Mouse (Mus musculus): Measurements from ENCODE around the gene Gm44579. TPM values are rescaled to one million over a fixed set of nuclear protein-coding genes. Genes with fewer than 3 reads are reported as not detected.
A peak's percentile ranks its signal among the peaks of the same experiment; 100 is the strongest.

The Gm44579 gene
- polyA plus RNA-seq, 1 experiment from 2014 or later = not detected

DNA sequence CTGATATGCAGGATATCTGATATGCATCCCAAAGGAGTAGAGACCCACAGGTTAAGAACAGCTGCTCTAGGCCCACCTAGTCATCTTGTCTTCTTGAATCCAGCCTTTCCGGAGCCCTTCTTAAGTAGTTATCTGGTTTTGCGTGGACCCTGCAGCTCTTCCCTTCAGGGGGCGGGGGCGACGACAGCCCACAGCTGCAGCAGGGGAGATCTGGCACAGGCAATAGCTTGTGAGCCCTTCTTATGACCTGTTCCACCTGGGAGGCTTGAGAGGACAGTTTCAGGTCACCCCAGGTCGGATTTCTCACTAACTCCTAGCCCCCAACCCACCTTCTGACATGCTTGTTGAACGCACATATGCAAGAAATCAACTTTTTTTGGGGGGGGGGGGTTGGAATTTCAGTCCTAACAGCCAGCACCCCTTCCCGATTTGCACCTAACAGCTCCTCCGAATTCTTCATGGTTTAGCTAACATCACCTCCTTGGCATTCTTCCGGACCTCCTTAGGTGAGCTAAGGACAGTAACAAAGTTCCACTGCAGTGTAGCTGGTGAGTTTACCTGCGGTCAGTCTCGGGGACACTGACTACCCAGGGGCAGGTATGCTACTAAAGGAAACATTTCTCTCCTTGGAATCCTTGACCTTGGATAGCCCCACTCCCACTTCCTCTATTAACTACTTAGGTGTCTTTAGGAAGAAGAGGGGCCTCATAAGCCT lies 38.8 kb downstream of the Gm44579 start:
- Histone ChIP-seq H3K4me3 (no peak overlapping the region), H3K4me1 (replicated peaks) (peaks cover 13% of the 10 kb centered on the region), H3K36me3 (no peaks in the 10 kb centered on the region), H3K27ac (no peak overlapping the region), H3K9me3 (no peaks in the 10 kb centered on the region), H3K27me3 (ENCODE audit: insufficient read depth, poor library complexity, severe bottlenecking) (peaks cover 28% of the 10 kb centered on the region)
- DNase-seq (ENCODE audit: low spot score) = no peak
- WGBS = 71% methylated on average over 12 of the region's 12 CpGs

DNA sequence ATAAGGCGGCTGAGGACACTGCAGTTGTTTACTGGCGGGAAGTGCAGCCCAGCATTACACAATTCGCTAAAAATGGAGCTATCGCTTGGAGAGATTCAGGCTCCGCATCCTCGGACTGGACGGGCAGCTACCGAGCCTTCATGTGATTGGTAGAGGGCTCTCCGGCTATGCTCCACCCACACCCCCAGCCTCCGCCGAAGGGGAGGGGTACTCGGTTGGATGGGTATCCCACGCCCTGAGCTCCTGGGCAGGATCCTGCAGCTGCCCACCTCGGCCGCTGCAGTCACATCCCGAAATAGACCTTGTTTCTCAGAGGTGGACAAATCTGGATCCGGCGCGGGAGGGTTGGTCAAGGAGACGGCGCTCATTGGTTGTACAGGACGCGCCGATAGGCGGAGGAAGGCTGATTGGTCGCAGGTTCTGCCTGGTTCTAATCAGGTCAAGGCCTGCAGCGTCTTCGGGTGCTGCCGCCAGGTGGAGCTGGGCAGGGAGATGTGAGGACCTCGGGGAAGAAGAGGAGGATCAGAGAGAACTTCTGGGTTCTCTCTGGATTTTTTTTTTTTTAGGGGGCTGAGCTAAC lies 39.6 kb downstream of the Gm44579 start:
- WGBS = under 1% methylated on average over 30 of the region's 30 CpGs
- Histone ChIP-seq H3K36me3 (no peaks in the 10 kb centered on the region), H3K9me3 (no peaks in the 10 kb centered on the region), H3K4me1 (replicated peaks) (peaks cover 13% of the 10 kb centered on the region), H3K4me3 (peak overlapping the region; percentile 59), H3K27me3 (ENCODE audit: insufficient read depth, poor library complexity, severe bottlenecking) (peaks cover 34% of the 10 kb centered on the region), H3K27ac (peak overlapping the region; percentile 81)
- DNase-seq (ENCODE audit: low spot score) = peak; percentile 94

DNA sequence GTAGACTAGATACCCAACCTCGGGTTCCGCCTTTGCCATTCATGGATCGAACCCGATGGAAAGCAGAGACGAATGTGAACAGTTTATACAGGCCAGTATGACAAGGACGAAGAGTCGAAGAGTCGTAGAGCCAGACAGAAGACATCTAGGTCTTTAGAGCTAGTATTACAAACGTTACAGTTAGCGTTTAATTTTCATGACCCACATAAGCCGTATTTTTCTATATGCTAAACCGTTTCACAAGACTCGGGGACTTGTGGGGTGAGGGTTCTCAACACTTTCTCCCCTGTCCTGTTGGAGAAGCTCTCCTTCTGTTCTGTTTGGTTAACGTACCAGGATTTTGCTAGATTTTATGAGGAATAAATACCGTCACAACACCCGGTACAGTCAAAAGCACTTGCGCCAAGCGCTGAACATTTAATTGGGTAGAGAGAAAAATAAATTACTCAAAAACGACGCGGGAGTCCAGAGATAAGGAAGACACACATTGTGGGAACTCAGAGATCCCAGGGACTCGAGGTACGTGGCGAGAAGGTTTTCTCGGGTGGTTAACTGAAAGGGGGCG lies 40.1 kb downstream of the Gm44579 start:
- 5% methylated on average over 26 of the region's 26 CpGs for WGBS
- no peak for DNase-seq (ENCODE audit: low spot score)
- peaks cover 13% of the 10 kb centered on the region for H3K4me1 ChIP-seq (replicated peaks)

GRCm38 (mm10) chr15:98177320-98177719 lies 43.5 kb downstream of the Gm44579 start:
- Histone ChIP-seq H3K27me3 (ENCODE audit: insufficient read depth, poor library complexity, severe bottlenecking) (peaks cover 41% of the 10 kb centered on the region), H3K4me3 (no peak overlapping the region), H3K36me3 (no peaks in the 10 kb centered on the region), H3K4me1 (replicated peaks) (peaks cover 13% of the 10 kb centered on the region), H3K27ac (no peak overlapping the region), H3K9me3 (no peaks in the 10 kb centered on the region)
- WGBS = 75% methylated on average over 3 of the region's 3 CpGs
- no peak for DNase-seq (ENCODE audit: low spot score)

More for the DNA sequence above, 40.1 kb downstream of the Gm44579 start:
- no peaks in the 10 kb centered on the region for H3K36me3 ChIP-seq
- peak overlapping the region; percentile 59 for H3K4me3 ChIP-seq
- H3K27me3 ChIP-seq (ENCODE audit: insufficient read depth, poor library complexity, severe bottlenecking) = peaks cover 34% of the 10 kb centered on the region
- peak overlapping the region; percentile 81 for H3K27ac ChIP-seq
- no peaks in the 10 kb centered on the region for H3K9me3 ChIP-seq

DNA sequence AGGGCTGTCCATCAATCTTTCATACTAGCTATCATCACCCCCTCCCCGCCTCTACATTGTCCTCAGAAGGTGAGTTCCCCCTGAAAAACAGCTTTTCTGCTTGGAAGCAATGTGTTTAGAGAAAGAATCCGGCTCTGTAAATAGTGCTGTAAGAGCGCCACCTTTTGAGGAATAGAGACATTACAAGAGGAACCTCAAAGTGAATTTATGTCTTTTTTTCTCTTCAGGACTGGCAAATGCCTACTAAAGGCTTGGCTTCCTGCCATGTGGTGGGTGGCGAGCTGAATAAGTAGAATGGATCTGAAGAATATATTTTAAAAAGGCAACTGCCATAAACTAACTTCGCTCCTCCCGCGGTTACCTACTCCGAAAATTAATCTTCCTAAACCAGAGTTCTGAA lies 47.0 kb downstream of the Gm44579 start:
- Histone ChIP-seq H3K27ac (no peak overlapping the region), H3K4me1 (replicated peaks) (peaks cover 23% of the 10 kb centered on the region), H3K9me3 (no peaks in the 10 kb centered on the region), H3K4me3 (no peak overlapping the region), H3K27me3 (ENCODE audit: insufficient read depth, poor library complexity, severe bottlenecking) (peaks cover 61% of the 10 kb centered on the region), H3K36me3 (no peaks in the 10 kb centered on the region)
- 41% methylated on average over 8 of the region's 8 CpGs for WGBS
- no peak for DNase-seq (ENCODE audit: low spot score)

GRCm38 (mm10) chr15:98172113-98172512 lies 48.7 kb downstream of the Gm44579 start:
- Histone ChIP-seq H3K9me3 (no peaks in the 10 kb centered on the region), H3K4me3 (no peak overlapping the region), H3K27me3 (ENCODE audit: insufficient read depth, poor library complexity, severe bottlenecking) (peaks cover 64% of the 10 kb centered on the region), H3K36me3 (no peaks in the 10 kb centered on the region), H3K4me1 (replicated peaks) (peaks cover 40% of the 10 kb centered on the region), H3K27ac (no peak overlapping the region)
- WGBS = 71% methylated on average over 5 of the region's 5 CpGs
- no peak for DNase-seq (ENCODE audit: low spot score)

DNA sequence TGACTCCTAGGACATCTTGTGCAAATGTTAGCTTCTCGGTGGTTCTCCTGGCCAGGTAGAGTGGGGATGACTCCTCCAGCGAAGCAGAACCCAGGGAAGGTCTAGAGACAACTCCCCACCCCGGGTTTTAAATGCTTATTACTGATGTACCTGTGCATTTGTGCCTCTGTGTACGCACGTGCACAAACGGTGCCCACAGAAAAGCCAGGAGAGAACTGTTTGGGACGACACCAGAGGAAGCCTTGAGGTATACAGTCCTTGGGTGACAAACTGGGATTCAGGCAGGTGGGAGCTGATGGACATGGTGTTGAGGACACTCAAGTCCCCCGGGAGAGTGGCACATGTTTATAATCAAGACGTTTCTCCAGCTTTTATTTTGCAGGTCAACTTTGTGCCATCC lies 49.9 kb downstream of the Gm44579 start:
- H3K4me3 ChIP-seq = no peak overlapping the region
- no peak for DNase-seq (ENCODE audit: low spot score)
- H3K4me1 ChIP-seq (replicated peaks) = peaks cover 48% of the 10 kb centered on the region
- peaks cover 70% of the 10 kb centered on the region for H3K27me3 ChIP-seq (ENCODE audit: insufficient read depth, poor library complexity, severe bottlenecking)
- WGBS = 75% methylated on average over 9 of the region's 9 CpGs
- H3K27ac ChIP-seq = no peak overlapping the region
- H3K9me3 ChIP-seq = no peaks in the 10 kb centered on the region
- H3K36me3 ChIP-seq = no peaks in the 10 kb centered on the region

DNA sequence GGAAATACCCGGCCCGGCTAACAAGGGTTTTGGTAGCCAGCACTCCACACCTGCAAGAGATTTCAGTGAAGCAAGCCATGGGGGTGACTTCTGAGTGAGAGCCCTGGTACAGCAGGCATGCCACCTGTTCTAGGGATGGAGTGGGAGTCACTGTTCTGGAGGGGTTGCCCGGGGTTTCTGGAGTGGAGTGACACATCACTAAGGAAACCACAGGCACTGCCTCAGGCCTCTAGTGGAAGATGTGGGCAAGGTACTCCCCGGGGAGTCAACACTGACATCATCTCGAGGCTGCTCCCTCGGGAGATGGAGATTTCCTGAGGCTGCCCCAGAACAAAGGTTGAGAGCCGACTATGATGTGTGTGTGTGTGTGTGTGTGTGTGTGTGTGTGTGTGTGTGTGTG lies 50.4 kb downstream of the Gm44579 start:
- peaks cover 75% of the 10 kb centered on the region for H3K27me3 ChIP-seq (ENCODE audit: insufficient read depth, poor library complexity, severe bottlenecking)
- H3K9me3 ChIP-seq = no peaks in the 10 kb centered on the region
- peak overlapping the region; percentile 59; the same call in 1 of the 2 replicates for H3K4me3 ChIP-seq
- no peaks in the 10 kb centered on the region for H3K36me3 ChIP-seq
- H3K27ac ChIP-seq = no peak overlapping the region
- DNase-seq (ENCODE audit: low spot score) = peak; percentile 29
- WGBS = 41% methylated on average over 7 of the region's 7 CpGs
- peaks cover 48% of the 10 kb centered on the region for H3K4me1 ChIP-seq (replicated peaks)

- H3K27me3 ChIP-seq (ENCODE audit: insufficient read depth, poor library complexity, severe bottlenecking) = peaks cover 79% of the 10 kb centered on the region
- WGBS = 3% methylated on average over 19 of the region's 19 CpGs
- H3K27ac ChIP-seq = peak overlapping the region; percentile 89
- no peaks in the 10 kb centered on the region for H3K36me3 ChIP-seq
- H3K4me3 ChIP-seq = peak overlapping the region; percentile 59
- H3K9me3 ChIP-seq = no peaks in the 10 kb centered on the region
- DNase-seq (ENCODE audit: low spot score) = no peak
- peaks cover 48% of the 10 kb centered on the region for H3K4me1 ChIP-seq (replicated peaks)
Observed at GRCm38 (mm10) chr15:98168622-98169004, 52.2 kb downstream of the Gm44579 start.

- H3K9me3 ChIP-seq = no peaks in the 10 kb centered on the region
- peak overlapping the region; percentile 89 for H3K27ac ChIP-seq
- H3K4me3 ChIP-seq = peak overlapping the region; percentile 59
- peaks cover 77% of the 10 kb centered on the region for H3K27me3 ChIP-seq (ENCODE audit: insufficient read depth, poor library complexity, severe bottlenecking)
- H3K36me3 ChIP-seq = no peaks in the 10 kb centered on the region
- WGBS = under 1% methylated on average over 69 of the region's 69 CpGs
- H3K4me1 ChIP-seq (replicated peaks) = peaks cover 48% of the 10 kb centered on the region
- DNase-seq (ENCODE audit: low spot score) = peak; percentile 94
Observed at GRCm38 (mm10) chr15:98167645-98168621, 52.8 kb downstream of the Gm44579 start.

GRCm38 (mm10) chr15:98166963-98167644 lies 53.7 kb downstream of the Gm44579 start, which contains the start of gene Ccdc184:
Gene Ccdc184 (plus strand): TSS chr15:98167158.
- H3K4me3 ChIP-seq = peak within 1 kb of the TSS; percentile 59
- H3K9me3 ChIP-seq = no peaks in the 10 kb centered on the region
- peaks cover 48% of the 10 kb centered on the region for H3K4me1 ChIP-seq (replicated peaks)
- H3K27me3 ChIP-seq (ENCODE audit: insufficient read depth, poor library complexity, severe bottlenecking) = peaks cover 70% of the 10 kb centered on the region
- no peaks in the 10 kb centered on the region for H3K36me3 ChIP-seq
- H3K27ac ChIP-seq = peak within 1 kb of the TSS; percentile 89
- peak; percentile 6 for DNase-seq (ENCODE audit: low spot score)
- 3% methylated on average over 18 of the region's 18 CpGs for WGBS

DNA sequence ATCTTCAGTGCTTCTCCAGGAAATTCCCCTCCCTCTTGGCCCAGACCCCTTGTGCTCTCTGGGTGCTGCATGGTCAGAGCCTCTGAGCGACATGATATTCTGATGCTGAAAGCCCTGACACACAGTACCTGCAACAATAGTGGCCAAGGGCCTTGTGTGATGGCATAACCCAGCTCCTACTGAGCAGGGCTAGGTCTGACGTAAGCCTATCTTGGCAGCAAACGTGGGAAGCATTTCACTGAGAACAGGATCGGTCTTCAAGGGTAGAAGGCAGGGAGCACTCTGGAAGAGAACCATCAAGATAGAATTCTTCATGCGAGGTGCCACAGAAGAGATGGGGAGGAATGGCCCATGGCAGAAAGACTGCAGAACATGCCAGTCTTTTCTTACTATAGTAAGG lies 55.3 kb downstream of the Gm44579 start, which contains the start of gene Asb8:
Asb8 (minus strand) TSS at position 101 of the 400 bp plus-strand sequence.
- DNase-seq (ENCODE audit: low spot score) = no peak
- H3K36me3 ChIP-seq = no peaks in the 10 kb centered on the region
- 86% methylated on average over 5 of the region's 5 CpGs for whole genome bisulfite sequencing
- H3K9me3 ChIP-seq = no peaks in the 10 kb centered on the region
- H3K4me3 ChIP-seq = no peak within 1 kb of the TSS
- H3K27ac ChIP-seq = peak within 1 kb of the TSS; percentile 50; the same call in 1 of the 2 replicates
- peaks cover 54% of the 10 kb centered on the region for H3K27me3 ChIP-seq (ENCODE audit: insufficient read depth, poor library complexity, severe bottlenecking)
- H3K4me1 ChIP-seq (replicated peaks) = peaks cover 53% of the 10 kb centered on the region

Data from hindbrain, embryonic 10.5 days (tissue).